Mouse (Mus musculus) kidney, adult 2 months (tissue): ENCODE results near the gene B4galt1. TPM values are rescaled to one million over a fixed set of nuclear protein-coding genes. Genes with fewer than 3 reads are reported as not detected.
A peak's percentile ranks its signal among the peaks of the same experiment; 100 is the strongest.

Experiments used
- DNase-seq: peaks from one replicate; pipeline ENCODE4 v3.0.0; 2021
- H3K27ac ChIP-seq: fragments of 200-500 bp; 2 replicates; pipeline ENCODE4 v1.5.1; 2012; ENCODE audit warnings: low read depth, low read length, control low read depth, inconsistent platforms; ENCODE audit not compliant: insufficient read depth
- H3K27me3 ChIP-seq: fragments of 200-500 bp; replicated peaks from 2 replicates; pipeline ENCODE4 v1.6.1; 2012; ENCODE audit warnings: mild to moderate bottlenecking, moderate library complexity, low read length, inconsistent platforms; ENCODE audit not compliant: control insufficient read depth, insufficient read depth
- H3K36me3 ChIP-seq: fragments of 200-500 bp; 2 replicates; pipeline ENCODE4 v1.6.1; 2012; ENCODE audit warnings: mild to moderate bottlenecking, moderate library complexity, low read length, inconsistent platforms; ENCODE audit not compliant: control insufficient read depth, insufficient read depth
- H3K4me1 ChIP-seq: fragments of 200-500 bp; 2 replicates; pipeline ENCODE4 v1.6.1; 2011; ENCODE audit warnings: low read length; ENCODE audit not compliant: control insufficient read depth, insufficient read depth
- H3K4me3 ChIP-seq: fragments of 200-500 bp; 2 replicates; pipeline ENCODE4 v1.5.1; 2011; ENCODE audit warnings: mild to moderate bottlenecking, low read depth, low read length, control low read depth; ENCODE audit not compliant: insufficient read depth
- CTCF ChIP-seq: fragments of 200-500 bp; conservative IDR thresholded peaks from 2 replicates; pipeline ENCODE4 v1.5.1; 2011; ENCODE audit warnings: low read depth, mild to moderate bottlenecking, control low read depth, low read length, moderate library complexity, mixed read lengths; ENCODE audit not compliant: insufficient read depth, insufficient read length
- POLR2A ChIP-seq: fragments of 200-500 bp; IDR thresholded peaks from one replicate; pipeline ENCODE4 v1.6.1; 2011; ENCODE audit warnings: low read depth, low read length, control low read depth
- WGBS: fragments of 180-500 bp; shearing (Covaris S2); methylation state at CpG from one replicate; pipeline ENCODE4 v1.1.7; 2018; 5-methylcytosine and 5-hydroxymethylcytosine counted together
- polyA plus RNA-seq: library from polyadenylated mRNA; depleted of rRNA; stranded (reverse); fragments of >200 nt; gene quantifications from 2 replicates; pipeline ENCODE4 v1.2.3, GENCODE M21; 2012

B4galt1 gene
- polyA plus RNA-seq, 1 experiment = 22.2 TPM

GRCm38 (mm10) chr4:40840448-40840847 is 13.4 kb downstream of the B4galt1 start:
- 72% methylated on average over 2 of the region's 2 CpGs for WGBS

GRCm38 (mm10) chr4:40839251-40839650 is 14.6 kb downstream of the B4galt1 start:
- DNase-seq = peak; percentile 50
- Histone ChIP-seq H3K36me3 (no peaks in the 10 kb centered on the region), H3K4me1 (peaks cover 32% of the 10 kb centered on the region), H3K27me3 (no peaks in the 10 kb centered on the region), H3K4me3 (no peak overlapping the region), H3K27ac (peak overlapping the region; percentile 19; the same call in 1 of the 2 replicates)
- TF ChIP-seq CTCF = no peak
- no peak for TF ChIP-seq POLR2A
- WGBS = 53% methylated on average over 12 of the region's 12 CpGs

More at GRCm38 (mm10) chr4:40840448-40840847, 13.4 kb downstream of the B4galt1 start:
- H3K27ac ChIP-seq = no peak overlapping the region
- no peak overlapping the region for H3K4me3 ChIP-seq
- H3K36me3 ChIP-seq = no peaks in the 10 kb centered on the region
- no peak for DNase-seq
- no peak for TF ChIP-seq CTCF
- TF ChIP-seq POLR2A = no peak
- no peaks in the 10 kb centered on the region for H3K27me3 ChIP-seq
- H3K4me1 ChIP-seq = peaks cover 44% of the 10 kb centered on the region

GRCm38 (mm10) chr4:40837451-40838285 is 16.1 kb downstream of the B4galt1 start:
- Histone ChIP-seq H3K27me3 (no peaks in the 10 kb centered on the region), H3K36me3 (no peaks in the 10 kb centered on the region), H3K27ac (peak overlapping the region; percentile 62), H3K4me1 (peaks cover 22% of the 10 kb centered on the region), H3K4me3 (no peak overlapping the region)
- TF ChIP-seq POLR2A = no peak
- no peak for TF ChIP-seq CTCF
- DNase-seq = peak; percentile 86
- 33% methylated on average over 10 of the region's 10 CpGs for WGBS

- Histone ChIP-seq H3K36me3 (no peaks in the 10 kb centered on the region), H3K4me1 (peaks cover 18% of the 10 kb centered on the region), H3K4me3 (no peak overlapping the region), H3K27ac (peak overlapping the region; percentile 62; the same call in 1 of the 2 replicates), H3K27me3 (no peaks in the 10 kb centered on the region)
- no peak for TF ChIP-seq POLR2A
- TF ChIP-seq CTCF = no peak
- DNase-seq = no peak
- WGBS = 21% methylated on average over 3 of the region's 3 CpGs
Measured at GRCm38 (mm10) chr4:40837008-40837407, 16.8 kb downstream of the B4galt1 start.

GRCm38 (mm10) chr4:40834872-40835271 is 18.9 kb downstream of the B4galt1 start:
- WGBS = 64% methylated on average over 5 of the region's 5 CpGs
- no peak overlapping the region for H3K27ac ChIP-seq
- no peak for DNase-seq

GRCm38 (mm10) chr4:40834232-40834786 is 19.5 kb downstream of the B4galt1 start:
- Histone ChIP-seq H3K36me3 (no peaks in the 10 kb centered on the region), H3K27ac (no peak overlapping the region), H3K4me1 (peaks cover 30% of the 10 kb centered on the region), H3K4me3 (no peak overlapping the region), H3K27me3 (no peaks in the 10 kb centered on the region)
- TF ChIP-seq POLR2A (no peak), CTCF (no peak)
- WGBS = 83% methylated on average over 4 of the region's 4 CpGs
- no peak for DNase-seq

More at GRCm38 (mm10) chr4:40834872-40835271, 18.9 kb downstream of the B4galt1 start:
- TF ChIP-seq CTCF (no peak), POLR2A (no peak)
- Histone ChIP-seq H3K27me3 (no peaks in the 10 kb centered on the region), H3K36me3 (no peaks in the 10 kb centered on the region), H3K4me3 (no peak overlapping the region), H3K4me1 (peaks cover 29% of the 10 kb centered on the region)
